Mouse (Mus musculus): ENCODE measurements around the gene Rbm15b.

The Rbm15b gene

GRCm38 (mm10) chr9:106884996-106885900 lies 2.0 kb downstream of the Rbm15b start:
- no peak for DNase-seq (ENCODE audit: low read depth, low spot score)

GRCm38 (mm10) chr9:106884306-106884705 lies 2.9 kb downstream of the Rbm15b start:
- DNase-seq (ENCODE audit: low read depth, low spot score): peak; percentile 33

- no peak for DNase-seq (ENCODE audit: low read depth, low spot score)
Observed at GRCm38 (mm10) chr9:106883085-106883484, 4.1 kb downstream of the Rbm15b start.

- no peak for DNase-seq (ENCODE audit: low read depth, low spot score)
Observed at GRCm38 (mm10) chr9:106882176-106882575, 5.1 kb downstream of the Rbm15b start.

GRCm38 (mm10) chr9:106881071-106881755 lies 6.0 kb downstream of the Rbm15b start:
- DNase-seq (ENCODE audit: low read depth, low spot score): no peak

GRCm38 (mm10) chr9:106879471-106879870 lies 7.8 kb downstream of the Rbm15b start:
- DNase-seq (ENCODE audit: low read depth, low spot score): no peak

GRCm38 (mm10) chr9:106876666-106877065 lies 10.6 kb downstream of the Rbm15b start:
- no peak for DNase-seq (ENCODE audit: low read depth, low spot score)

GRCm38 (mm10) chr9:106874216-106874615 lies 13.0 kb downstream of the Rbm15b start:
- DNase-seq (ENCODE audit: low read depth, low spot score): no peak

- DNase-seq (ENCODE audit: low read depth, low spot score): no peak
Observed at GRCm38 (mm10) chr9:106858036-106858435, 29.2 kb downstream of the Rbm15b start.

GRCm38 (mm10) chr9:106856664-106857063 lies 30.6 kb downstream of the Rbm15b start:
- DNase-seq (ENCODE audit: low read depth, low spot score): no peak

- no peak for DNase-seq (ENCODE audit: low read depth, low spot score)
Observed at GRCm38 (mm10) chr9:106842800-106843199, 44.4 kb downstream of the Rbm15b start.

- DNase-seq (ENCODE audit: low read depth, low spot score): no peak
Observed at GRCm38 (mm10) chr9:106840569-106840968, 46.7 kb downstream of the Rbm15b start.
